Mouse (Mus musculus) effector memory CD4-positive, alpha-beta T cell, adult 7 months (primary cell): ENCODE results near the gene Fam50a. TPM values are rescaled to one million over a fixed set of nuclear protein-coding genes. Genes with fewer than 3 reads are reported as not detected.

Source experiments
- polyA plus RNA-seq: library from polyadenylated mRNA; unstranded; fragments of 100-300 nt; shearing (Covaris generic); gene quantifications from one replicate; pipeline ENCODE4 v1.2.1, GENCODE M21; 2017

Fam50a gene
- 57.9 TPM for polyA plus RNA-seq

GRCm38 (mm10) chrX:74312540-74313464 lies at the start of gene Fam50a:
Fam50a (plus strand) TSS chrX:74313033.

GRCm38 (mm10) chrX:74270062-74270901 lies 42.6 kb upstream of the Fam50a start, which contains the start of gene Rpl10:
Rpl10 (plus strand) TSS chrX:74270812.

GRCm38 (mm10) chrX:74281732-74282394 lies 31.0 kb upstream of the Fam50a start, which contains the start of the genes Taz and Dnase1l1:
Taz (plus strand) TSS chrX:74281912.
Dnase1l1 (minus strand) TSS chrX:74282337.

GRCm38 (mm10) chrX:74296538-74297448 lies 16.0 kb upstream of the Fam50a start, which contains the start of gene Atp6ap1:
Atp6ap1 (plus strand) TSS chrX:74297097.

GRCm38 (mm10) chrX:74304867-74305700 lies 7.7 kb upstream of the Fam50a start, which contains the start of gene Gdi1:
Gdi1 (plus strand) TSS chrX:74304998.

GRCm38 (mm10) chrX:74328725-74329161 lies 15.9 kb downstream of the Fam50a start, which contains the start of gene Plxna3:
Plxna3 (plus strand) TSS chrX:74329066.

GRCm38 (mm10) chrX:74353467-74353770 lies 40.6 kb downstream of the Fam50a start, which contains the start of gene Lage3:
Lage3 (minus strand) TSS chrX:74353618.

Other genes with a start within 250 kb of the Fam50a start
- not detected for gene Opn1mw, start 185.6 kb upstream of the Fam50a start, polyA plus RNA-seq
- 53.0 TPM for gene Mecp2, start 177.7 kb upstream of the Fam50a start, polyA plus RNA-seq
- not detected for gene Tex28, start 145.2 kb upstream of the Fam50a start, polyA plus RNA-seq
- not detected for gene Tktl1, start 135.8 kb upstream of the Fam50a start, polyA plus RNA-seq
- 384 TPM for gene Flna, start 63.2 kb upstream of the Fam50a start, polyA plus RNA-seq
- gene Emd, start 58.3 kb upstream of the Fam50a start, polyA plus RNA-seq: 81.4 TPM
- gene Rpl10, start 42.2 kb upstream of the Fam50a start, polyA plus RNA-seq: 111 TPM
- gene Taz, start 31.1 kb upstream of the Fam50a start, polyA plus RNA-seq: 109 TPM
- gene Dnase1l1, start 30.7 kb upstream of the Fam50a start, polyA plus RNA-seq: 18.5 TPM
- gene Atp6ap1, start 15.9 kb upstream of the Fam50a start, polyA plus RNA-seq: 138 TPM
- 206 TPM for gene Gdi1, start 8.0 kb upstream of the Fam50a start, polyA plus RNA-seq
- 1.1 TPM for gene Plxna3, start 16.0 kb downstream of the Fam50a start, polyA plus RNA-seq
- gene Lage3, start 40.6 kb downstream of the Fam50a start, polyA plus RNA-seq: 15.3 TPM
- gene Ubl4a, start 60.2 kb downstream of the Fam50a start, polyA plus RNA-seq: 39.3 TPM
- gene Slc10a3, start 60.3 kb downstream of the Fam50a start, polyA plus RNA-seq: 27.0 TPM
- 15.6 TPM for gene Fam3a, start 80.2 kb downstream of the Fam50a start, polyA plus RNA-seq
- gene Ikbkg, start 80.3 kb downstream of the Fam50a start, polyA plus RNA-seq: 33.0 TPM
- 49.1 TPM for gene G6pdx, start 116.2 kb downstream of the Fam50a start, polyA plus RNA-seq
- gene Gm6880, start 168.4 kb downstream of the Fam50a start, polyA plus RNA-seq: not detected